Mouse (Mus musculus) megakaryocyte, embryonic 14.5 days (primary cell): ENCODE data around the gene Bdh1.

Experiments
- FLI1 ChIP-seq: IDR thresholded peaks from 2 replicates; pipeline ENCODE4 v1.6.1; 2012; ENCODE audit warnings: low read length, inconsistent platforms, mixed read lengths
- GATA1 ChIP-seq: IDR thresholded peaks from 3 replicates; pipeline ENCODE4 v1.6.1; 2012; ENCODE audit warnings: mixed read lengths, low read length, inconsistent platforms, borderline replicate concordance

DNA sequence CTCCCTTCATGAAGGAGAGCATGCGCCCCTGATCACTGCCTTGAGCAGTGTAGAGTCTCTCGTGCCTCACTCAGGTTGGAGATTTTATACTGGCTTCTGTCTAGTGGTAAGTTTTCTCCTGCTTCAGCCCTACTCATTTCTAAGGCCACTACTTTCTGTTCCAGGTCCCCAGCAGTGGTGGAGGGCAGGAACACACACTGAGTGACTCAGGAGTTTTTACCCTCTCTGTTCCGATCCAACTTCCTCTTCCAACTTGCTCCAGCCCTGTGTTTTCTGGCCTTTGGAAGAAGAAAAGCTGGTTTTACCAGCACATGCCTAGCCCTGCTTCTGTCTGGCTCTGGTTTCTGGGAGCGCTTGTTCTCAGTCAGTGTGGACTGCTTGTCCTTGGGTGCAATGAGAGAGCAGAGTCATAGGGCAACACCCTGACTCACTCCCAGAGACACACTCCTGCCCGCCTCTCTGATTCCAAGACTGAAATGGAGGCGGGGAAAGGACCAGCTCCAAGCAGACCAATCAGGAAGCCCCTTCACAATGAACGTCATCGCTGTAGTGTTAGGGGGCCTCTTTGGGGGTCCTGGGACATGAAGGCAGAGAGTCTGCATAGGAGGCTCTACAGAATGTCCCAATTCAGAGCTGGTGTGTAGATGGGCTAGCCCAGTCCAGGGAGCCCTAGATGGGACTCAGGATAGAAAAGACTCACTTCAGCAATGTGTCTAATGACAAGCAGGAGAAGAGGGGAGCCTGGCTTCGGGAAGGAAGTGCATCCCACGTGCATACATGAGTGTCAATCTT is 84.8 kb downstream of the Bdh1 start:
- TF ChIP-seq GATA1, result no peak
- no peak for TF ChIP-seq FLI1
